In genomic region chr14:76781524-76781880, GRCm38 (mm10) we compare ENCODE assay signal across 14 mouse cellular contexts.
DNase-seq lines count a peak whose midpoint lies in the region; ATAC-seq and TF ChIP-seq lines count a peak whose summit lies in the region.
"Had no signal": no experiment of that assay in that cellular context is flagged by ENCODE, and none has a peak within 500 bp of the region (broad histone marks: within the 10 kb centered on the region; RNA-seq: fewer than 3 reads in every experiment).

No protein-coding gene starts in this region.

- no peak overlapping the region for H3K4me3 ChIP-seq in forebrain, embryonic 11.5 days (ENCODE audit: low read depth, low read length)
- no peak overlapping the region for H3K4me3 ChIP-seq in forebrain, embryonic 12.5 days (replicated peaks)
- H3K4me3 ChIP-seq in kidney, embryonic 15.5 days (replicated peaks): no peak overlapping the region
- H3K4me3 ChIP-seq in stomach, postnatal 0 days (ENCODE audit: low read depth, low read length): no peak overlapping the region
- no peak overlapping the region for H3K4me3 ChIP-seq in cerebellum, adult 2 months (replicated peaks; ENCODE audit: insufficient read depth, low read depth, low read length)
- H3K4me3 ChIP-seq: erythroblast, embryonic 14.5 days; limb, embryonic 10.5 days had no signal

- no peak for TF ChIP-seq POLR2A in cerebellum, adult 2 months (IDR thresholded peaks at IDR 0.05; ENCODE audit: borderline replicate concordance, insufficient read depth, low read length)

- no peak overlapping the region for H3K27ac ChIP-seq in forebrain, embryonic 11.5 days (ENCODE audit: low read depth, low read length)
- H3K27ac ChIP-seq in forebrain, embryonic 12.5 days: no peak overlapping the region; the same call in 1 of the 2 replicates
- 0 out of 2 replicates have a peak overlapping the region, but pooled peaks have one; percentile 3 for H3K27ac ChIP-seq in kidney, embryonic 15.5 days
- no peak overlapping the region for H3K27ac ChIP-seq in stomach, postnatal 0 days (replicated peaks)
- no peak overlapping the region for H3K27ac ChIP-seq in cerebellum, adult 2 months (ENCODE audit: insufficient read depth, low read length)
- H3K27ac ChIP-seq: limb, embryonic 10.5 days had no signal

- DNase-seq in forebrain, embryonic 11.5 days (ENCODE audit: low spot score): peak; percentile 8
- no peak for DNase-seq in kidney, postnatal 10 days
- DNase-seq in induced T-regulatory cell, adult 2 months (ENCODE audit: low read depth): peak; percentile 75
- peak; percentile 33 for DNase-seq in splenic B cell, adult 2 months (ENCODE audit: low read depth, low spot score)
- no peak for DNase-seq in stomach, postnatal 0 days (ENCODE audit: low spot score)
- DNase-seq in cerebellum, adult 2 months: no peak
- DNase-seq: cerebellum, postnatal 14 days; heart, postnatal 14 days; kidney, postnatal 36 days; lung, adult 2 months had no signal

- TF ChIP-seq EP300 in stomach, postnatal 0 days (optimal IDR thresholded peaks at IDR 0.05): no peak

- no peak overlapping the region for H3K9ac ChIP-seq in forebrain, embryonic 11.5 days (ENCODE audit: low read length)
- H3K9ac ChIP-seq in forebrain, embryonic 12.5 days: no peak overlapping the region
- no peak overlapping the region for H3K9ac ChIP-seq in kidney, embryonic 15.5 days
- H3K9ac ChIP-seq in stomach, postnatal 0 days (ENCODE audit: low read length): no peak overlapping the region

- TF ChIP-seq CTCF in stomach, postnatal 0 days (IDR thresholded peaks at IDR 0.05; ENCODE audit: low read depth): no peak
- TF ChIP-seq CTCF in cerebellum, adult 2 months (IDR thresholded peaks at IDR 0.05; ENCODE audit: borderline replicate concordance, insufficient read depth, low read depth, low read length): no peak

- 81% methylated on average over 3 of the region's 3 CpGs for WGBS in forebrain, embryonic 11.5 days
- 87% methylated on average over 3 of the region's 3 CpGs for WGBS in forebrain, embryonic 12.5 days
- WGBS in kidney, embryonic 15.5 days: 58% methylated on average over 3 of the region's 3 CpGs
- 60% methylated on average over 3 of the region's 3 CpGs for WGBS in stomach, postnatal 0 days
- 86% methylated on average over 3 of the region's 3 CpGs for WGBS in cerebellum, adult 2 months

- H3K4me2 ChIP-seq in forebrain, embryonic 11.5 days (ENCODE audit: low read depth, low read length, severe bottlenecking): no peak overlapping the region
- no peak overlapping the region for H3K4me2 ChIP-seq in forebrain, embryonic 12.5 days
- no peak overlapping the region for H3K4me2 ChIP-seq in kidney, embryonic 15.5 days
- H3K4me2 ChIP-seq in stomach, postnatal 0 days (replicated peaks; ENCODE audit: low read depth): no peak overlapping the region

- H3K27me3 ChIP-seq in forebrain, embryonic 11.5 days (ENCODE audit: control insufficient read depth, insufficient read depth, low read length): no peaks in the 10 kb centered on the region
- H3K27me3 ChIP-seq in forebrain, embryonic 12.5 days: no peaks in the 10 kb centered on the region
- H3K27me3 ChIP-seq in kidney, embryonic 15.5 days: no peaks in the 10 kb centered on the region
- no peaks in the 10 kb centered on the region for H3K27me3 ChIP-seq in splenic B cell, adult 2 months (ENCODE audit: control insufficient read depth, insufficient read depth, low read length, poor library complexity, severe bottlenecking)
- no peaks in the 10 kb centered on the region for H3K27me3 ChIP-seq in stomach, postnatal 0 days (ENCODE audit: control insufficient read depth, insufficient read depth, low read length)
- H3K27me3 ChIP-seq in cerebellum, adult 2 months (ENCODE audit: control insufficient read depth, insufficient read depth, low read length): no peaks in the 10 kb centered on the region; the same call in 1 of the 2 replicates

- no peak for ATAC-seq in forebrain, embryonic 11.5 days (replicated peaks; ENCODE audit: low FRiP score)
- no peak for ATAC-seq in forebrain, embryonic 12.5 days (ENCODE audit: low FRiP score)
- ATAC-seq in kidney, embryonic 15.5 days (replicated peaks; ENCODE audit: low FRiP score): no peak
- no peak for ATAC-seq in stomach, postnatal 0 days (ENCODE audit: low FRiP score, low TSS enrichment)

- 0 out of 2 replicates have a peak, but pooled peaks cover 2% of the 10 kb centered on the region for H3K4me1 ChIP-seq in forebrain, embryonic 11.5 days (replicated peaks; ENCODE audit: control insufficient read depth, insufficient read depth, low read length)
- peaks cover 18% of the 10 kb centered on the region for H3K4me1 ChIP-seq in forebrain, embryonic 12.5 days
- peaks cover 24% of the 10 kb centered on the region for H3K4me1 ChIP-seq in kidney, embryonic 15.5 days
- peaks cover 4% of the 10 kb centered on the region; the same call in 1 of the 2 replicates for H3K4me1 ChIP-seq in stomach, postnatal 0 days (replicated peaks; ENCODE audit: control insufficient read depth, insufficient read depth)
- no peaks in the 10 kb centered on the region for H3K4me1 ChIP-seq in cerebellum, adult 2 months (ENCODE audit: control insufficient read depth, insufficient read depth, low read length)

- no peaks in the 10 kb centered on the region for H3K36me3 ChIP-seq in forebrain, embryonic 11.5 days (ENCODE audit: control insufficient read depth, insufficient read depth, low read length)
- H3K36me3 ChIP-seq in forebrain, embryonic 12.5 days (replicated peaks): no peaks in the 10 kb centered on the region
- H3K36me3 ChIP-seq in kidney, embryonic 15.5 days: no peaks in the 10 kb centered on the region
- H3K36me3 ChIP-seq in splenic B cell, adult 2 months (ENCODE audit: control insufficient read depth, insufficient read depth, low read length, poor library complexity, severe bottlenecking): no peaks in the 10 kb centered on the region
- no peaks in the 10 kb centered on the region for H3K36me3 ChIP-seq in stomach, postnatal 0 days (ENCODE audit: control insufficient read depth, insufficient read depth, low read length)
- H3K36me3 ChIP-seq: limb, embryonic 10.5 days had no signal

- no peaks in the 10 kb centered on the region for H3K9me3 ChIP-seq in forebrain, embryonic 11.5 days (ENCODE audit: control insufficient read depth, low read length)
- no peaks in the 10 kb centered on the region for H3K9me3 ChIP-seq in forebrain, embryonic 12.5 days
- no peaks in the 10 kb centered on the region for H3K9me3 ChIP-seq in kidney, embryonic 15.5 days (replicated peaks)
- H3K9me3 ChIP-seq in stomach, postnatal 0 days (ENCODE audit: control insufficient read depth, low read length): no peaks in the 10 kb centered on the region
- H3K9me3 ChIP-seq: limb, embryonic 10.5 days had no signal

Comparison
In these comparisons a context has a peak if more than half of its experiments do, and no peak if none do; other contexts are left out.
1. DNase-seq: peak in forebrain, embryonic 11.5 days (single experiment), induced T-regulatory cell, adult 2 months (single experiment) and splenic B cell, adult 2 months (single experiment); none in kidney, postnatal 10 days (single experiment), stomach, postnatal 0 days (single experiment) and cerebellum, adult 2 months (0 of 2).